Mouse (Mus musculus) E14TG2a.4 (cell line): ENCODE data around the gene Gng13.

Experiments
- CTCF ChIP-seq: conservative IDR thresholded peaks from 2 replicates; pipeline ENCODE4 v1.5.1; 2014; ENCODE audit warnings: low read length
- NANOG ChIP-seq: IDR thresholded peaks from 2 replicates; pipeline ENCODE4 v1.6.1; 2014; ENCODE audit warnings: borderline replicate concordance, low read length, mixed read lengths

- TF ChIP-seq CTCF = no peak
- no peak for TF ChIP-seq NANOG
These were observed 35.3 kb upstream of the Gng13 start for GRCm38 (mm10) chr17:25681636-25682035.
